Mouse (Mus musculus) liver, embryonic 16.5 days (tissue): ENCODE measurements around the gene Pcgf1. TPM values are rescaled to one million over a fixed set of nuclear protein-coding genes. Genes with fewer than 3 reads are reported as not detected.
A peak's percentile ranks its signal among the peaks of the same experiment; 100 is the strongest.

Experiments used
- ATAC-seq: fragments of 200-750 bp; cut with Nextera tagmentation; 2 replicates; pipeline ENCODE4 v1.8.0; 2017; ENCODE audit warnings: low read depth, mild to moderate bottlenecking, moderate number of reproducible peaks, moderate library complexity
- H3K27ac ChIP-seq: fragments of 300-500 bp; sonication (generic); 2 replicates; pipeline ENCODE4 v1.5.1; 2014; ENCODE audit warnings: mild to moderate bottlenecking, low read length
- H3K27me3 ChIP-seq: fragments of 300-500 bp; sonication (generic); 2 replicates; pipeline ENCODE4 v1.6.1; 2014; ENCODE audit warnings: low read depth, low read length, mixed read lengths; ENCODE audit not compliant: control insufficient read depth, insufficient read depth
- H3K36me3 ChIP-seq: fragments of 300-500 bp; sonication (generic); 2 replicates; pipeline ENCODE4 v1.6.1; 2014; ENCODE audit warnings: mild to moderate bottlenecking; ENCODE audit not compliant: control insufficient read depth, insufficient read depth
- H3K4me1 ChIP-seq: fragments of 300-500 bp; sonication (generic); 2 replicates; pipeline ENCODE4 v1.6.1; 2014; ENCODE audit warnings: low read depth, low read length, mixed read lengths; ENCODE audit not compliant: control insufficient read depth
- H3K4me2 ChIP-seq: fragments of 300-500 bp; sonication (generic); 2 replicates; pipeline ENCODE4 v1.6.1; 2014; ENCODE audit warnings: low read depth, low read length, mixed read lengths
- H3K4me3 ChIP-seq: fragments of 300-500 bp; sonication (generic); 2 replicates; pipeline ENCODE4 v1.5.1; 2014; ENCODE audit warnings: low read depth, mild to moderate bottlenecking, low read length
- H3K9ac ChIP-seq: fragments of 300-500 bp; sonication (generic); 2 replicates; pipeline ENCODE4 v1.6.1; 2014; ENCODE audit warnings: low read depth, low read length
- H3K9me3 ChIP-seq: fragments of 300-500 bp; sonication (generic); replicated peaks from 2 replicates; pipeline ENCODE4 v1.6.1; 2016; ENCODE audit warnings: low read length; ENCODE audit not compliant: control insufficient read depth
- WGBS: fragments of 180-500 bp; shearing (Covaris S2); extraction: QIAGEN DNeasy Blood & Tissue Kit; methylation state at CpG from one replicate; pipeline ENCODE4 v1.1.7; 2014; ENCODE audit not compliant: insufficient replicate concordance; 5-methylcytosine and 5-hydroxymethylcytosine counted together
- polyA plus RNA-seq: library from polyadenylated mRNA; unstranded; fragments of >200 nt; fragmentation: Nextera tagmentation; extraction: Ambion mirVana; gene quantifications from 2 replicates; pipeline ENCODE4 v1.2.1, GENCODE M21; 2015

Pcgf1 gene
- polyA plus RNA-seq, 1 experiment from 2014 or later: 15.6 TPM

DNA sequence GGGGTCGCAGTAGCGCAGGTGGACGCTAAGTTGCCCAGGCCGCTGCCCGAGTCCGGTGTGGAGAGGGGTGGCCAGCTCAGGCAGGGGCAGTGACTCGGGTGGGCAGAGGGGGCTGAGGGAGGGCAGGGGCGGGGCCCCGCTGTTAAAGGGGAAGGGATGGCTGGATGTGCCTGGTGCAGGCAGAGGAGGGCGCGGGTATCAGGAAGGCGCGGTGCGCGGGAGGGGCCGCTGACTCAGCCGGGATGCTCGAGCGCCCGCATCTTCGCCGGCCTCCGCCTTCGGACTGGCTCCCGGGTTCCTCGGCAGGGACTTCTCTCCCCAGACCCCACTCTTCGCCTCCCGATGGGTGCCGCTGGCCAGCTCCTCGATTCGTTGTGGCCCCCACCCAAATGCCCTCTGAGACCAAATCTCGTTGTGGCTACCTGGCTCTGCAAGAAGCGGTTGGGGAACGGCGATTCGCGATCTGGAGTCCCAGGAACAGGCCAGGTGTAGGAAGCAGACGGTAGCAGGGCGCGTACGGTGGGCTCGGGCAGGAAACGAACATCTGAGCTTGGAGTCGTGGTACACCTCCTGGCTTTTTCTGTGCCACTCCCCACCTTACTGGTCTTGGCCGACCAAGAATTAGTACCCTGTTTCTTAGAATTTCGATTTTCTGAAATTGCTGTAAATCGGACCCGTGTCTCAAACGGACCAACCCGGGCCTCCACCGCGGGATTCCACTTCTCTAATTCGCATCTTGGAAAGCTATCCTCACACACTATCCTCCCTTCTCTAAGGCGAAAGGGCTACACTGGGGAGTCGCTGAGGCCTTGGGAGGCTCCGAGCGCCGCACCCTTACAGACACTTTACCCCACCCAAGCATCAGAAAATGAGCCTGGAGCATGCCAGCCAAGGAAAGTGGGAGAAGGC lies 7.1 kb upstream of the Pcgf1 start:
- no peak overlapping the region for H3K4me2 ChIP-seq
- WGBS: 1% methylated on average over 57 of the region's 58 CpGs
- H3K9me3 ChIP-seq: no peaks in the 10 kb centered on the region
- no peak for ATAC-seq
- H3K4me3 ChIP-seq: 0 out of 2 replicates have a peak overlapping the region, but pooled peaks have one; percentile 6
- peaks cover 98% of the 10 kb centered on the region for H3K27me3 ChIP-seq
- H3K4me1 ChIP-seq: peaks cover 19% of the 10 kb centered on the region
- H3K9ac ChIP-seq: no peak overlapping the region
- no peaks in the 10 kb centered on the region for H3K36me3 ChIP-seq
- H3K27ac ChIP-seq: no peak overlapping the region

DNA sequence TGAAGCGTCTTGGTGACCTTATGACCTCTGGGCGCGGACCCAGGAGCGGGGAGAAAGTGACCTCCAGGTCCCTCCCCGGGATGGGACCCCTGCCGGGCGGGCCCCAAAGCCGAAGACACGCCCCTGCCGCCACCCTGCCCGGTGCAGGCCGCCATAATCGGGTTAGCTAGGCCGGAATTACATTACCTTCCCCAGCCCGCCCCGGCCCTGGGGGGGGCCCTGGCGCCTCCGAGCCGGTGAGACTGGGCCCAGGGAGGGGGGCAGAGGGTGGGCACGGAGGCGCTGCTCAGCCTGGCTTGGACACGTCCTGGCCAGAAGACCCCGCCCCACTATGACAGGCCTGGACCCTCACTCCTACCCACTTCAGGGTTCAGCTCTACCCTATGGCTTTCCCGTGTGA lies 6.4 kb upstream of the Pcgf1 start:
- no peak overlapping the region for H3K4me3 ChIP-seq
- 2% methylated on average over 24 of the region's 24 CpGs for WGBS

DNA sequence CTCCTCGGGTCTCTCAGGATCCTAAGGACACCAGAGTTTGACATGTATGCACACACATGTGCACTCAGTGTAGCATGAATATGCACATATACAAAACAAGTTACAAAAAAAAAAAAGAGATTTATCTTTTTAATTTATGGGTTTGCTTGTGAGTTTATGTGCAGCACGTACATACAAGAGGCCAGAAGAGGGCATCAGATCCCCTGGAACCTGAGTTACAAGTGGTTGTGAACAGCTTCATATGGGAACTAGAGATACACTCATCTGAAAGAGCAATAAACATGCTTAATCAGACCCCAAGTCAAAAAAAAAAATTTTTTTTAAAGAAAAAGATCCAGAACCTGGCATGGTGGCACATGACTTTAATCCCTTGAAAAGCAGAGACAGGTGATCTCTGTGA lies 2.7 kb upstream of the Pcgf1 start:
- Histone ChIP-seq H3K36me3 (no peaks in the 10 kb centered on the region), H3K4me3 (no peak overlapping the region), H3K27me3 (peaks cover 67% of the 10 kb centered on the region), H3K9me3 (no peaks in the 10 kb centered on the region), H3K27ac (no peak overlapping the region), H3K4me1 (peaks cover 25% of the 10 kb centered on the region), H3K9ac (no peak overlapping the region), H3K4me2 (no peak overlapping the region)
- ATAC-seq: no peak
- WGBS: 13% methylated on average over 2 of the region's 2 CpGs

More for the DNA sequence above, 6.4 kb upstream of the Pcgf1 start:
- H3K9ac ChIP-seq: no peak overlapping the region
- H3K9me3 ChIP-seq: no peaks in the 10 kb centered on the region
- no peak overlapping the region for H3K27ac ChIP-seq
- ATAC-seq: no peak
- peaks cover 19% of the 10 kb centered on the region for H3K4me1 ChIP-seq
- no peak overlapping the region for H3K4me2 ChIP-seq
- no peaks in the 10 kb centered on the region for H3K36me3 ChIP-seq
- H3K27me3 ChIP-seq: peaks cover 98% of the 10 kb centered on the region

DNA sequence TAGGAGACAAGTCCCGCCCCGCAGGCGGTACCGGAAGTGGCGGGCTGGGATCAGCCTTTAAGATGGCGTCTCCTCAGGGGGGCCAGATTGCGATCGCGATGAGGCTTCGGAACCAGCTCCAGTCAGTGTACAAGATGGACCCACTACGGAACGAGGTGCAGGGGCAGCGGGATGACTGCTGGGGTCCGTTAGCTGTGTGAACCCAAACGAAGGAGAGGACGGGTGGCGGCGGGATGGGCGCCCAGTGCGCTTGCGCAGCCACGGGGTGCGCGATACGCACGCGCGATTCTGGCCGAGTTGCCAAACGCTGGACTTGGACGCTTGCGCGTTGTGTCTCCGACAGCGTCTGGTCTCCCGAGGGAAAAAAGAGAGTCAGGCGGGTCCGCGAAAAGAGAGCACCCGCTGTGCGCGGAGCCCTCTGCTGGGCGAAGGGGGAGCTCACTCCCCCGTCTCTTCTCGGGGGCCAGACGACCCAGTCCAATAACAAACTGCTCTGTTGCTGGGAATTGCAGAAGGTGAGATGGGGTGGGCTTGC lies 722 bp downstream of the Pcgf1 start:
- Histone ChIP-seq H3K9ac (peak overlapping the region; percentile 92), H3K4me3 (peak overlapping the region; percentile 87), H3K4me1 (peaks cover 11% of the 10 kb centered on the region), H3K36me3 (peaks cover 2% of the 10 kb centered on the region; the same call in 1 of the 2 replicates), H3K27ac (peak overlapping the region; percentile 83), H3K9me3 (no peaks in the 10 kb centered on the region), H3K27me3 (peaks cover 40% of the 10 kb centered on the region), H3K4me2 (peak overlapping the region; percentile 98)
- WGBS: under 1% methylated on average over 46 of the region's 46 CpGs
- peak; percentile 92 for ATAC-seq

DNA sequence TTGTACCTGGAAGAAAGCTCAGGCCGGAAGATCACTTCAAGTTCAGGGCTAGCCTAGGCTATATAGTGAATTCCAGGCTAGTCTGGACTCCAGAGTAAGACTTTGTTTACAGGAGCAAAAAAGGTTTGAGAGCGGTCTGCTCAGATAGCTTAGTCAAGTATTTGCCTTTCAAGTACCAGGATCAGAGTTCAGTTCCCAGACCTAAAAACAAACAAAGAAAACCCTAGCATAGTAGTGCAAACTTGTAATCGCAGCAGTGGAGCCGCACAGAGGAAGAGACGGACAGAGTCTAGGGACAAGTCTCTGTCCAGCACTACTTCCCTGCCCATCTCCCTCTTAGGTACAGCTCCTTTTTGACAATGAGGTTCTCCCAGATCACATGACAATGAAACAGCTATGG lies 2.5 kb downstream of the Pcgf1 start:
- Histone ChIP-seq H3K4me2 (no peak overlapping the region), H3K27ac (no peak overlapping the region), H3K4me3 (no peak overlapping the region), H3K36me3 (peaks cover 2% of the 10 kb centered on the region; the same call in 1 of the 2 replicates), H3K27me3 (peaks cover 41% of the 10 kb centered on the region), H3K9ac (no peak overlapping the region), H3K4me1 (peaks cover 11% of the 10 kb centered on the region), H3K9me3 (no peaks in the 10 kb centered on the region)
- no peak for ATAC-seq
- 75% methylated on average over 5 of the region's 5 CpGs for WGBS

DNA sequence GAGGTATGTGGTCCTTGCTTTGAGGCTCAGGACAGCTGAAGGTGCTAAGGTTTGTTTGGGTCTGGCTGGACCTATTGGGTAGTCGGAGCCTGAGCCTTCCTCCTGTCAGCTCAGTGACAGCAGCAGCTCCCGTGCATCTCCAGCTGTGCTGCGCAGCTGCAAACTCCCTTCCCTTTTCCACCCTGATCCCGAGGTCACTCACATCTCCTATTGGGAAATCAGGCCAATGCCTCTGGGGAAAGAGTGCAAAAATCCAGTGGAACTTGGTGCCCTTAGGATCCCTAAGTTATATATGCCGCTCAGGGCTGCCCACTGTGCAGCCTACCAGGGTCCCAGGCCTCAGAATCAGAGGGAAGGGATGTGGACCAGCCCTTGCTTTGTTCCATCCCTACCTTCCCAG lies 5.8 kb downstream of the Pcgf1 start:
- peaks cover 2% of the 10 kb centered on the region; the same call in 1 of the 2 replicates for H3K36me3 ChIP-seq
- no peak overlapping the region for H3K4me2 ChIP-seq
- no peak for ATAC-seq
- H3K27ac ChIP-seq: no peak overlapping the region
- peaks cover 8% of the 10 kb centered on the region for H3K4me1 ChIP-seq
- no peak overlapping the region for H3K9ac ChIP-seq
- 48% methylated on average over 5 of the region's 5 CpGs for WGBS
- no peak overlapping the region for H3K4me3 ChIP-seq
- H3K27me3 ChIP-seq: peaks cover 58% of the 10 kb centered on the region
- no peaks in the 10 kb centered on the region for H3K9me3 ChIP-seq

DNA sequence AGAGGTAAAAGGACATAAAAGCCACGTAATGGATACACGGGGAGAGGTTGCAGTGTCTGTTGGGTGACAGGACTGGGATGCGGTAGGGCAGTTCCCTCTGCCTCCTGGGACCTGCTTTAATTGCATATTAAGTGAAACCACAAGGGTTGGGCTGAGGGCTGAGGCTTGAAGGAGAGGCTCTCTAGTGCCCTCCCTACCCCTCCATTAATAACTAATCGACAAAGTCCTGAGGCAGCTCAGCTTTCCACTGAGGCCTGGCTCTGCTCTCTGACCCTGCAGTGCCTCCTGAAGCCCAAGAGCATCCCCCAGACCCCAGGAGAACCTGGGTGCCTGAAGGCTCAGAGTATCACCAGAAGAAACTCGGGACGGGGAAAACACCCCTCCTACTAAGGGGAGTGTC lies 6.8 kb downstream of the Pcgf1 start:
- Histone ChIP-seq H3K4me2 (no peak overlapping the region), H3K36me3 (peaks cover 2% of the 10 kb centered on the region; the same call in 1 of the 2 replicates), H3K27me3 (peaks cover 66% of the 10 kb centered on the region), H3K4me3 (no peak overlapping the region), H3K27ac (no peak overlapping the region), H3K9ac (no peak overlapping the region), H3K9me3 (no peaks in the 10 kb centered on the region), H3K4me1 (no peaks in the 10 kb centered on the region; the same call in none of the 2 replicates)
- 17% methylated on average over 6 of the region's 6 CpGs for WGBS
- no peak for ATAC-seq

DNA sequence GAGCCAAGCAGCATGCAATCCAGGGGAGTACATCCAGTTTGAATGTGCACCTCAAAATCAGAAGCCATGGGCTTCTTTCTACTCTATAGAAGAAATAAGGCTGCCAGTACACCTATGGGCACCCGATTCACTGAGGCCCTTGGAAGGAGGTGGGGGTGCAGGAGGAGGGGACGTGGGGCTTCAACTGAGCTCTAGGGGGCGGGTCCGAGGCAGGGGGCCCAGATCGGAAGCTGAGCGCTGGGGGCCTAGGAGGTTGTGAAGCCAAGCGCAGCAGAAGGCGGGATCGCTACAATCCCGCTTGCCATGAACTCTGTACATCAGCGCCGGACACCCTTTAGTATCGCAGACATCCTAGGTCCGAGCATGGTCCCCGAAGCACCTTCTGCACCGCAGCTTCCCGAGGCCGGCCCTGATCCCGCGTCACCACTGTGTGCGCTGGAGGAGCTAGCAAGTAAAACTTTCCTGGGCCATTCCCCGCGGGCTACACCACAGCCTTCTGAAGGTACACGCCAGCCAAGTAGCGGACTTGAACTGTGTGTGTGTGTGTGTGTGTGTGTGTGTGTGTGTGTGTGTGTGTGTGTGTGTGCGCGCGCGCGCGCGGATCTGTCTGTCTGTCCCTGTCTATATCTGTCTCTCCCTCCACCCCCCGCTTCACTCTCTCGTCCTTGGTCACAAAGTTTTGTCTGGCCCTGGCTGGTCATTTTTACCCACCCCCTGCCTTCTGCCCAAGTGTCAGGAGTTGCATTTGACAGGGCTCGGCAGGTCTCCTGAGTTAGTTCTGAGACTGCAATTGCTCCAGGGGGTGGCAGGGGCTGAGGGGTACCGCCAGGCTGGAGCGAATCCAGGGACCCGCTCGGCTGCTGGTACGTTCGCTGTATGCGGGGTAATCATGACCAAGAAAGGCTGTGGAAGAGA lies 8.7 kb downstream of the Pcgf1 start, which contains the start of gene Lbx2:
Lbx2 (plus strand) TSS at position 247 of the 915 bp plus-strand sequence.
- Histone ChIP-seq H3K27me3 (peaks cover 79% of the 10 kb centered on the region), H3K9me3 (no peaks in the 10 kb centered on the region), H3K4me3 (0 out of 2 replicates have a peak within 1 kb of the TSS, but pooled peaks have one; percentile 10), H3K9ac (no peak within 1 kb of the TSS), H3K4me2 (peak within 1 kb of the TSS; percentile 28), H3K4me1 (no peaks in the 10 kb centered on the region; the same call in 1 of the 2 replicates), H3K36me3 (peaks cover 2% of the 10 kb centered on the region; the same call in 1 of the 2 replicates), H3K27ac (no peak within 1 kb of the TSS)
- no peak for ATAC-seq
- WGBS: 4% methylated on average over 42 of the region's 42 CpGs
